Mouse (Mus musculus) CH12.LX (cell line): ENCODE measurements around the gene Btbd7.

Experiments used
- CTCF ChIP-seq, 2 experiments: IDR thresholded peaks in 1 of 2; conservative IDR thresholded peaks in 1 of 2; 2 replicates each; pipeline ENCODE4 v1.5.1; 2011 to 2012; ENCODE audit warnings: low read depth in 2 of 2, low read length in 2 of 2, improper control_type of control experiment in 1 of 2, inconsistent platforms in 1 of 2, mild to moderate bottlenecking in 1 of 2, moderate library complexity in 1 of 2
- EP300 ChIP-seq: IDR thresholded peaks from 2 replicates; pipeline ENCODE4 v1.6.1; 2011; ENCODE audit warnings: low read length, improper control_type of control experiment
- ETS1 ChIP-seq: conservative IDR thresholded peaks from 2 replicates; pipeline ENCODE4 v1.6.1; 2012; ENCODE audit warnings: low read depth, mild to moderate bottlenecking, inconsistent platforms, low read length, improper control_type of control experiment, moderate library complexity
- MAFK ChIP-seq: IDR thresholded peaks from 2 replicates; pipeline ENCODE4 v1.6.1; 2011; ENCODE audit warnings: low read length, improper control_type of control experiment; ENCODE audit not compliant: insufficient replicate concordance
- POLR2A ChIP-seq: IDR thresholded peaks from 2 replicates; pipeline ENCODE4 v1.6.1; 2011; ENCODE audit warnings: low read depth, mild to moderate bottlenecking, improper control_type of control experiment, low read length
- RAD21 ChIP-seq: IDR thresholded peaks from 2 replicates; pipeline ENCODE4 v1.6.1; 2011; ENCODE audit warnings: low read depth, mild to moderate bottlenecking, low read length, improper control_type of control experiment, moderate library complexity
- USF1 ChIP-seq: IDR thresholded peaks from 2 replicates; pipeline ENCODE4 v1.6.1; 2014; ENCODE audit warnings: low read depth, mild to moderate bottlenecking, inconsistent platforms, low read length, improper control_type of control experiment

DNA sequence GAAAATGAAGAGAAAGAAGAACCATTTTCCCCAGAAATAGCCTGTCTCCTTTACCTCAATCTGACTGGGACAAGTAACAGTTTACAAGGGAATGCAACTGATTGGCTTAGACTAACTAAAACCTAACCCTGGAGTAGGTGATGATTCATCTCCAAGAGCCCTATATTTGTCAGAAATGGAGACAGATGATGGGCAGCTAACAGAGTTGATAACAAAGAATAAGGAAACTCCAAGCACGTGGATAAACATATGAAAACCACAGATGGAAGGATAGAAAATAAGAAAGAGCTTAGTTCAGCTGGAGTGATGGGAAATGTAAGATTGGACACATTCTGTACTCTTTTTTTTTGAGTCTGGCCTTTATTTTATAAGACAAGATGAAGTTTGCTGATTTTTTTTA is 7.7 kb downstream of the Btbd7 start:
- TF ChIP-seq RAD21 (no peak), EP300 (no peak), POLR2A (no peak), MAFK (no peak), CTCF (conservative IDR thresholded peaks at IDR 0.05 in 1 of 2, IDR thresholded peaks at IDR 0.05 in 1 of 2; ENCODE audit: low read depth in 2 of 2, low read length in 2 of 2) (no peak), USF1 (no peak), ETS1 (no peak)
